Mouse (Mus musculus) heart, embryonic 11.5 days (tissue): ENCODE data around the gene Nkx2-2. TPM values are rescaled to one million over a fixed set of nuclear protein-coding genes. Genes with fewer than 3 reads are reported as not detected.
A peak's percentile ranks its signal among the peaks of the same experiment; 100 is the strongest.

Source experiments
- ATAC-seq: fragments of 200-750 bp; cut with Nextera tagmentation; replicated peaks from 2 replicates; pipeline ENCODE4 v1.8.0; 2017; ENCODE audit warnings: moderate library complexity; ENCODE audit not compliant: insufficient number of reproducible peaks, low FRiP score, low TSS enrichment
- H3K27ac ChIP-seq: fragments of 300-500 bp; sonication (generic); 2 replicates; pipeline ENCODE4 v1.5.1; 2014; ENCODE audit warnings: mild to moderate bottlenecking, low read depth, low read length
- H3K27me3 ChIP-seq: fragments of 300-500 bp; sonication (generic); 2 replicates; pipeline ENCODE4 v1.6.1; 2014; ENCODE audit warnings: mild to moderate bottlenecking, low read length, mixed read lengths; ENCODE audit not compliant: control insufficient read depth, insufficient read depth
- H3K36me3 ChIP-seq: fragments of 300-500 bp; sonication (generic); 2 replicates; pipeline ENCODE4 v1.6.1; 2014; ENCODE audit warnings: mild to moderate bottlenecking, low read length, moderate library complexity, mixed read lengths; ENCODE audit not compliant: control insufficient read depth, insufficient read depth
- H3K4me1 ChIP-seq: fragments of 300-500 bp; sonication (generic); 2 replicates; pipeline ENCODE4 v1.6.1; 2014; ENCODE audit warnings: low read length; ENCODE audit not compliant: control insufficient read depth, insufficient read depth
- H3K4me2 ChIP-seq: fragments of 300-500 bp; sonication (generic); 2 replicates; pipeline ENCODE4 v1.6.1; 2014; ENCODE audit warnings: mild to moderate bottlenecking, moderate library complexity
- H3K4me3 ChIP-seq: fragments of 300-500 bp; sonication (generic); 2 replicates; pipeline ENCODE4 v1.5.1; 2014; ENCODE audit warnings: low read depth, low read length
- H3K9ac ChIP-seq: fragments of 300-500 bp; sonication (generic); 2 replicates; pipeline ENCODE4 v1.6.1; 2014; ENCODE audit warnings: mild to moderate bottlenecking, low read depth, low read length, moderate library complexity
- H3K9me3 ChIP-seq: fragments of 300-500 bp; sonication (generic); replicated peaks from 2 replicates; pipeline ENCODE4 v1.6.1; 2016; ENCODE audit warnings: low read length; ENCODE audit not compliant: control insufficient read depth
- WGBS: fragments of 180-500 bp; shearing (Covaris S2); extraction: QIAGEN DNeasy Blood & Tissue Kit; methylation state at CpG from one replicate; pipeline ENCODE4 v1.1.7; 2014; ENCODE audit not compliant: insufficient replicate concordance; 5-methylcytosine and 5-hydroxymethylcytosine counted together
- polyA plus RNA-seq: library from polyadenylated mRNA; unstranded; fragments of >200 nt; fragmentation: Nextera tagmentation; extraction: Ambion mirVana; gene quantifications from 2 replicates; pipeline ENCODE4 v1.2.1, GENCODE M21; 2014

Gene Nkx2-2
- polyA plus RNA-seq, 1 experiment from 2014 or later = 0.27 TPM

GRCm38 (mm10) chr2:147183521-147183920, 10.5 kb downstream of the Nkx2-2 start:
- Histone ChIP-seq H3K36me3 (no peaks in the 10 kb centered on the region), H3K4me3 (peak overlapping the region; percentile 32; the same call in 1 of the 2 replicates), H3K27ac (no peak overlapping the region), H3K9me3 (no peaks in the 10 kb centered on the region), H3K4me2 (peak overlapping the region; percentile 58), H3K27me3 (peaks cover 89% of the 10 kb centered on the region), H3K9ac (no peak overlapping the region), H3K4me1 (peaks cover 10% of the 10 kb centered on the region)
- WGBS = under 1% methylated on average over 12 of the region's 12 CpGs
- no peak; the same call in 1 of the 2 replicates for ATAC-seq

GRCm38 (mm10) chr2:147182709-147183260, 11.3 kb downstream of the Nkx2-2 start:
- H3K4me3 ChIP-seq = no peak overlapping the region
- no peaks in the 10 kb centered on the region for H3K36me3 ChIP-seq

GRCm38 (mm10) chr2:147181926-147182708, 11.9 kb downstream of the Nkx2-2 start:
- 12% methylated on average over 18 of the region's 18 CpGs for WGBS
- H3K9ac ChIP-seq = no peak overlapping the region
- H3K4me1 ChIP-seq = peaks cover 10% of the 10 kb centered on the region
- peaks cover 78% of the 10 kb centered on the region for H3K27me3 ChIP-seq
- H3K36me3 ChIP-seq = no peaks in the 10 kb centered on the region
- no peaks in the 10 kb centered on the region for H3K9me3 ChIP-seq
- no peak overlapping the region for H3K4me3 ChIP-seq
- H3K4me2 ChIP-seq = no peak overlapping the region
- ATAC-seq = no peak
- H3K27ac ChIP-seq = no peak overlapping the region

More at GRCm38 (mm10) chr2:147182709-147183260, 11.3 kb downstream of the Nkx2-2 start:
- no peak for ATAC-seq
- WGBS = 3% methylated on average over 25 of the region's 25 CpGs
- no peak overlapping the region for H3K4me2 ChIP-seq
- no peak overlapping the region for H3K27ac ChIP-seq
- H3K4me1 ChIP-seq = peaks cover 10% of the 10 kb centered on the region
- peaks cover 81% of the 10 kb centered on the region for H3K27me3 ChIP-seq
- H3K9ac ChIP-seq = no peak overlapping the region
- no peaks in the 10 kb centered on the region for H3K9me3 ChIP-seq

- WGBS = 13% methylated on average over 5 of the region's 5 CpGs
- no peaks in the 10 kb centered on the region for H3K36me3 ChIP-seq
Observed at GRCm38 (mm10) chr2:147181304-147181665, 12.8 kb downstream of the Nkx2-2 start.

DNA sequence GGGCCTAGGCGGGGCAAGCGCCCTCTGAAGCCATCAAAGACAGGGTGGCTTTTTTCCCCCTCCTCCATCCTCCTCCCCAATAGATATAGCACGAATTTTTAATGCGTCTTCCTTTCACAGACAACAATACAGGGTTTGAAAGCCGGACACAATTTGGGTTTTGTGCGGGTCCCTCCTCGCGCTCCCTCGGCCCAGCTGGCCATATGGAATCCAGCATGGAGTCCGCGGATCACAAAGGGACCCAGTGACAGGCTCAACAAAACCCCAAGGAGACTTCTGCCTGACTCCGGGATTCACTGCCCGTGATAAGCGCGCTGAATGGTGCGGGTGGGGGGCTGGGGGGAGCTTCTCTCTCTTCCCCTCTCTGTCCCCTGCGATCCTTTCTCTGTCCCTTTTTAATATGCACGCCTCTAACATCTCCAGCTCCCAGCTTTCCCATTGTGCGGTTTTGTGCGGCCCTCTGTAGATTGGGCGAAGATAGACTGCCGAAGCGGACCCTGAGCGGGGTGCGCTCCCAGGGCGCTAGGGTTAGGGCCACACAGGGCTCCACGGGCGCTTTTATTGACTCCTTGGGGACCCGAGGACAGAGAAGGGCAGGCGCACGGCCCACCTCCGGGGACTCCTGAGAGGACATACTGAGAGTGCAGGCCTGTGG, 13.3 kb downstream of the Nkx2-2 start:
- no peak for ATAC-seq
- H3K27me3 ChIP-seq = peaks cover 74% of the 10 kb centered on the region
- WGBS = 4% methylated on average over 32 of the region's 32 CpGs
- H3K36me3 ChIP-seq = no peaks in the 10 kb centered on the region
- no peaks in the 10 kb centered on the region for H3K9me3 ChIP-seq
- H3K4me3 ChIP-seq = no peak overlapping the region
- no peak overlapping the region for H3K4me2 ChIP-seq
- H3K27ac ChIP-seq = no peak overlapping the region
- H3K9ac ChIP-seq = no peak overlapping the region
- peaks cover 10% of the 10 kb centered on the region for H3K4me1 ChIP-seq

More at GRCm38 (mm10) chr2:147181304-147181665, 12.8 kb downstream of the Nkx2-2 start:
- H3K4me2 ChIP-seq = no peak overlapping the region
- H3K4me3 ChIP-seq = no peak overlapping the region
- no peak overlapping the region for H3K27ac ChIP-seq
- H3K4me1 ChIP-seq = peaks cover 10% of the 10 kb centered on the region
- H3K9me3 ChIP-seq = no peaks in the 10 kb centered on the region
- no peak overlapping the region for H3K9ac ChIP-seq
- no peak for ATAC-seq
- peaks cover 77% of the 10 kb centered on the region for H3K27me3 ChIP-seq

DNA sequence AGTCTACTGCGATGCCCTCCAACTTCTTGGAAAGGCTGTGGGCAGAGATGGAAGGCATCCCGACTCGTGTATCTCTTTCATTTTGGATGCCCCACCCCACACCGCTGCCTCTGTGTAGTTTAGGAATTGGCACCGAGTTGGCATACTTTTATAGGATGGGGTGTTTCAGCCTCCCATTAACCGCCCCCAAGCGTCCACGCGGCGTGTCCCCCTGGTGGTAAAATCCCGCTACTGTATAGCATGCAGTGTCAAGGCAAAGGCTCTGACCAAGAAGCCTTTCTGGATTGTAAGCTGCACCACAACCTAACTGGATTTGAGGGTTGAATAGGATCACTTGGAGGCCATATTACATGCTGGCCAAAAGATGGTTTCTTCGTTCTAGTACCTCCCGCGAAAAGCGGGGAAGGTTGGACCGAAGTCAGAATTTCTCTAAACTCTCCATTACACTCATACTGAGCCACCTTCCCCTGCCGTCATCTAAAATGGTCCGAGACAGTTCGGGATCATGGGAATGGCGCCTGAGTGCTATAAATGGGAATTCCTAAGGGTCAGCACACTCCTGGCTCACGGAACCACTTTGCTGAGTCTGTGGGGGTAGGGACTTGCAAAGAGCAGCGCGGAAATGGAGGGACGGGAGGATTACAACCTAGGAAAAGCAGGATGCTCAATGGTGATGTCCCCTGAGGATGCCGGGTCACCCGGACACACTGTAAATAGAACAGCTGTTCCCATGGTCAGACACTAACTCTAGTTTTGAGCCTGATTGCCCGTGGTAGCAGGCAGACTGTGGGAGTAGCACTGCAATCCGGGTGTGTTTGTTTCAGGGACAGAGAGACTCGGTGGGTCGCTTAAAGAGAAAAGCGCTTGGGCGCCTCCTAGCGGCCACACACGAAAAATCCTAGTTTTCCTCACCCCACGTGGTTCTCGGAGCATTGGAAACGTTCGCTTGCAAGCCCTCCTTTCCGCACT, 15.7 kb downstream of the Nkx2-2 start:
- Histone ChIP-seq H3K4me1 (no peaks in the 10 kb centered on the region), H3K4me3 (peak overlapping the region; percentile 8), H3K9me3 (no peaks in the 10 kb centered on the region), H3K36me3 (no peaks in the 10 kb centered on the region), H3K27me3 (peaks cover 65% of the 10 kb centered on the region), H3K27ac (no peak overlapping the region), H3K9ac (no peak overlapping the region), H3K4me2 (peak overlapping the region; percentile 53)
- peak; percentile 58; the same call in 1 of the 2 replicates for ATAC-seq
- WGBS = 1% methylated on average over 39 of the region's 39 CpGs

DNA sequence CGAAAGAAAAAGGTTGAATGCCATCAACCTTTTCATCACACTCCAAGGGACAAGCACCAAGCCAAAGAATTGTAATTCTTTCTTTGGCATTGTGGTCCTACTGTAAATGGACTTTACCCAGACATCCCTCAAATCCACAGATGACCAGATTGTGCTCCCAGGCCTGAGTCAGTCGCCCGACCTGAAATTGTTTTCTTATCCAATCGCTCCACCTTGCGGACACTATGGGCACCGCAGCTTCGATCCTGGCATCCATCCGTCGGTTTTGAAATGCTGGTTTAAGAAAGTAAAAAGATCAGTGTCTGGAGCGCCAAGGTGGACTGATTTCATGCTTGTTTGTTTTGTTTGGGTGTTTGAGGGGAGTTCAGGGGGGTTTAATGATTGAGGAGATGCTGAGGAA, 16.4 kb downstream of the Nkx2-2 start:
- ATAC-seq = 0 out of 2 replicates have a peak, but pooled peaks have one; percentile 16
- 7% methylated on average over 10 of the region's 10 CpGs for WGBS
- Histone ChIP-seq H3K27me3 (peaks cover 59% of the 10 kb centered on the region), H3K4me3 (peak overlapping the region; percentile 8), H3K9me3 (no peaks in the 10 kb centered on the region), H3K36me3 (no peaks in the 10 kb centered on the region), H3K9ac (no peak overlapping the region), H3K27ac (no peak overlapping the region), H3K4me1 (no peaks in the 10 kb centered on the region), H3K4me2 (peak overlapping the region; percentile 53)

- no peaks in the 10 kb centered on the region for H3K9me3 ChIP-seq
- WGBS = 81% methylated on average over 11 of the region's 11 CpGs
- no peak overlapping the region for H3K9ac ChIP-seq
- no peaks in the 10 kb centered on the region for H3K4me1 ChIP-seq
- ATAC-seq = no peak
- H3K27me3 ChIP-seq = peaks cover 36% of the 10 kb centered on the region
- no peak overlapping the region for H3K4me3 ChIP-seq
- H3K4me2 ChIP-seq = no peak overlapping the region
- H3K27ac ChIP-seq = no peak overlapping the region
- H3K36me3 ChIP-seq = no peaks in the 10 kb centered on the region
Observed at GRCm38 (mm10) chr2:147175296-147175695, 18.7 kb downstream of the Nkx2-2 start.
